Mouse (Mus musculus) olfactory bulb, adult 2 months (tissue): ENCODE data around the gene Txndc12.

Source experiments
- CTCF ChIP-seq: fragments of 200-500 bp; IDR thresholded peaks from 2 replicates; pipeline ENCODE4 v1.5.1; 2012; ENCODE audit warnings: low read depth, mild to moderate bottlenecking, low read length, moderate library complexity; ENCODE audit not compliant: insufficient read depth
- POLR2A ChIP-seq: fragments of 200-500 bp; IDR thresholded peaks from 2 replicates; pipeline ENCODE4 v1.6.1; 2012; ENCODE audit warnings: mild to moderate bottlenecking, low read depth, low read length, moderate library complexity; ENCODE audit not compliant: insufficient read depth

GRCm38 (mm10) chr4:108866806-108867205 is 32.4 kb downstream of the Txndc12 start:
- no peak for TF ChIP-seq POLR2A
- no peak for TF ChIP-seq CTCF
